Mouse (Mus musculus) ZHBTc4 (cell line): Measurements from ENCODE around the gene Polr2h.

Experiments used
- DNase-seq: peaks from one replicate; pipeline ENCODE4 v3.0.0-alpha.2; 2011; ENCODE audit warnings: low read depth, low spot score

Gene Polr2h

DNA sequence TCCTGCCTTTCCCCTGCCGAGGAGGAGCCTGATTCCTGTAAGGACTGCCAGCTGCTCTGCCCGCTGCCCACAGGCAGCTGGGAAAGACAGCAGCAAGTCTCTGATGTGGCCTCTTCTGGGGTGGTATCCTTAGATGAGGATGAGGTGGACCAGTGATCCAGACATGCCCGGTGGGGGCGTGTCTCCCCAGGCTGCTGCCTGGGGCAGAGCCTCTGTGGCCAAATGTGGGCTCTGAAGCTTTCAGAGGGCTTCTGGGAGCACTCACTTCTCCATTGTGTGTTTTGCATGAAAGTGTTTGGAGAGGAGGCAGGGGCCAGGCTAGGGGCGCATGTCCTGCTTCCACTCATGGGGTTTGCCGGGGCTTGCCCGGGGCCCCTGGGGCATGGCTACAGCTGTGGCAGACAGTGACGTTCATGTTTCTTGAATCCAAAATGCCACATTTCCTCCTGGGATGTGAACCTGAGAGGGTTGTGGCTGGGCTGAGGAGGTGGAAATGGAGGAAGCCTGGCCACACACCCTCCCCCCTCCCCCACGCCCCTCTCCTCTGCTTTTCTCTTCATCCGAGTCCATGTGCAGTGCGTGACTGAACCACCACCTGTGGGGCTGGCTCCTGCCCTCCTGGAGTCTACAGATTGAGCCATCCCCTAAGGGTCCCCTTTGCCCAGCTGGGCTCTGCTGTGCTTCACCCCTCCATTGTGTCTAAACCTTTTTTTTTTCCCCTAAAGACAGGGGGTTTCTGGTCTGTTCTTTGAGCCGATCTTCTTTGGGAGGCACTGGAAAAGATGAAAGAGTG is 15.5 kb upstream of the Polr2h start:
- peak; percentile 64 for DNase-seq

- DNase-seq, result peak; percentile 89
These were observed 15.0 kb upstream of the Polr2h start for GRCm38 (mm10) chr16:20702522-20702893.

GRCm38 (mm10) chr16:20703071-20703470 is 14.4 kb upstream of the Polr2h start:
- DNase-seq, result no peak

GRCm38 (mm10) chr16:20703699-20704400 is 13.6 kb upstream of the Polr2h start:
- DNase-seq, result no peak

DNA sequence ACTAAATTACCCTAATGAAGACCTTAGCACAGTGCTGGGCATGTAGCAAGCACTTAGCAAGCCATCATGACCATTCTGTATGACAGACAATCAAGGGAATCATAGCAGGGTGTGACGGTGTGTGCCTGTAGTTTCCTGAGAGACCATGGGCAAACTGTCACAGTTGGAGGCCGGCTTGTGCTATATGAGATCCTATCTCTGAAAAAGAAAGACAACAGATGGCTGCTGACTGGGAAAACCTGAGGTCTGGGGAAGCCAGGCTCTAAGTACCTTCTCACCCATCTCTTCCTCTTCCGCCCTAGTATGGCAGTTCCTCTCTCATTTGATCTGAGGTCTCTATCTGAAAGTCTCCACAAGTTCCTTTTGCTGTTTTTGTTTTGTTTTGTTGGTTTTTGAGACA is 11.7 kb upstream of the Polr2h start:
- DNase-seq, result no peak

DNA sequence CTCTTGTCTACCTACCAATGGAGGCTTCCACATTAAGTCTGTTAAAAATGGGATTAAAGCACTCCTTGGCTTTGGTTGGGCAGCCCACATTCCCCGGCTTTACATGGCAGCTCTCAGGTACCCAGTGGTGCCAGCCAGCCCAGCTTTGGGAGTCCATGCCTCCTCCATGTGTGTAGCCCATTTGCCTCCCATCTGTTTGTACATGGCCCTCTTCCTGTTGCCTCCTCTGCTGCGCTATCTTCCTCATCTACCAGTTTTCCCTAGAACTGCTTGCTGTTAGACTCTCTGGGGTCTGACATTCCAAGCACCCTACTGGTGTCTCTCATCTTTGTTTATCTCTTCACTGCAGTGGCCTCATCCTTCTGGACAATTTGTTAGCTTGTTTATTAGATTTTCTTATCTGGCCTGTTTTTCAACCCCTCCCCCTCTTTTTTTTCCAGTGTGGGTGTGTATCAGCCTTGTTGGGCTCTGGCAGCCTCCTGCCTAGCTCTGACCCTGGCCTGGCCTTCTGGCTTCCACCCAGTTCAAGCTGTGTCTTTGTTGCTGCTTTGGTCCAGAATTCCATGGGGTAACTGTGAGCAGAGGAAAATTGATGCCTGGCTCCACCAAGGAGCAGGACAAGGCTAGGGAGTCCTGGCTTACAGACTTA is 10.9 kb upstream of the Polr2h start:
- no peak for DNase-seq

- no peak for DNase-seq
These were observed 9.1 kb upstream of the Polr2h start for GRCm38 (mm10) chr16:20708220-20708938.

DNA sequence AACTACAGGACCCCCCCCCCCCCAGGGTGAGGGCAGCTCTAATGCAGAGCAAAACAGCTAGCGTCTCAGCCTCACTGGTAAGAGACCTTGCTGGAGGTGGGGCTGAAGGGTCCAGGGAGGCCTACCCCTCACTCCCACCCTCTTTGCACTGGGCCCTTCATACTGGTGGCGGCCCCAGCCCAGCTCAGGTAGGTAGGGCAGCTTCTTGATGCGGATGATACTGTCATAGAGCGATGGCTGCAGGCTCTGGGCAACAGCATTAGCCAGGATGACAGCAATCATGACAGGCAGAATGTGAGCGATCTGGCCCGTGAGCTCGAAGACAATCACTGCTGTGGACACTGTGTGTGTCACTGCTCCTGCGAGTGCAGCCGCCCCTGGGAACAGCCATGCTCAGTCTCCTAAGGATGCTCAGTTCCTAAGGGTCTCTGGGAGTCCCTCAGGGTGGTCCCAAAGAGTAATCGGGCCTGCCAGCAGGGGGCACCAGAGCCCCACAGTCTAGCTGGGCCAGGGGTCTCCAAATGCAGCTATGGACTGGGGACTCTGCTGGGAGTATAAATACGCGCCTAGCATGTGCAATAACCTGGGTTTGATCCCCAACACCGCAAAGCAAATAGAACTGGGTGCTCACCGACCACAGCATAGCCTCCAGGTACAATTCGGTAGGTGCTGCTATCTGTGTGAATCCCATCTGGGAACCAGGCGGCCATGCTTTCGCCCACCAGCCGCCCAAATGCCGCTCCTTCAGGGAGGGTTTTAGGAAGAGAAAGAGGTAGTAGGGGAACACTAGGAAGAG is 8.3 kb upstream of the Polr2h start:
- peak; percentile 50 for DNase-seq

GRCm38 (mm10) chr16:20710370-20710769 is 7.1 kb upstream of the Polr2h start:
- DNase-seq, result no peak

DNA sequence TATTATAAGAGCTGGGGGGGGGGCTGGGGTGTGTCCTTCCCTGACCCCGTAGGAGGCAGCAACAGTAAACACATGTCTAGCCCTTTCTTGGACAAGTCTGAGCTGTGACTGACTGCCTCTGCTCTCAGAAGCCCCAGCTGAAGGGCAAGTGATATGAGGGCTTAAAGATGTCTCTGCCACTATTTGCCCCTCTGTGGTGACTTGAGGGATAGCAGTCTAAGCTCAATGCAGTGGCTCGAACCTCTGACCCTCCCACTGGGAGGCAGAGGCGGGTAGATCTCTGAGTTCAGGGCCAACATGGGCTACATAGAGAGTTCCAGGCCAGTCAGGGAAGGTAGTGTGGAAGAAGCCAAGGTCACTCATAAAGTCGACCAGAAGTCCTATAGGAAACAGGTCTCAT is 6.7 kb upstream of the Polr2h start:
- peak; percentile 61 for DNase-seq

- no peak for DNase-seq
These were observed 5.3 kb upstream of the Polr2h start for GRCm38 (mm10) chr16:20712190-20712589.

GRCm38 (mm10) chr16:20712889-20713288 is 4.6 kb upstream of the Polr2h start:
- no peak for DNase-seq

DNA sequence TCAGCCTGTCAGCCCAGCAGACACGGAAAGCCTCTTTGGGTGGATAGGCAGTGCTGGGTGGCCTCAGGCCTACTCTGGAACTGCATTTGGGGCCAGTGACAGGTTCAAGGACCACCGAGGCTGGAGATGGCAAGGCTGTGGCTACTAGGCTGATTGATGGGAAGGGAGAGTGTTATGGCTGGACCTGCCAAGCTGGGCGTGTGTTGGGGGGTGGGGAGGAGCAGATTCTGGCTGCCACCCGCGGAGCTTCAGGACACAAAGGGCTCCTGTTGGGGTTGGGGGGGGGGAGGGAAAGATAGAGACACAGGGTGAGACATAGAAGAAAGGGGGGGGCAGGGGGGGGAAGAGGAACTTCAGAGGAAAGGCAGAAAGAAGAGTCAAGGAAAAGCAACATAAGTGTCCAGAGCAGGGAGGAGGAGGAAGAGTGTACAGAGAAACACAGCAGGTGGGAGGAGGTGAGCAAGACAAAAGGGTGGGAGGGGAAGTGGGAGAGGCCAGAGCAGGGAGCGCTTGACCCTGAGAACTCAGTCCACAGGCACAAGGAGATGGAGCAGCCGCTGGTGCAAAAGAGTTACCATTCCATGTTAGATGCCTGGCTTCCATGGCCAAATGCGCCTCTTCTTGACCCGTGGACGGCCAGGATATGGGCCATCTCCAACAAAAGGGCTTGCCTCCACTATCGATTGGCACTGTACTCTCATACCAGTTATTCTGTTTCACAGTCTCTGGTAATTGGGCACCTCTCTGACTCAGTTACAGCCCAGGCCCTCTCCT is 3.0 kb upstream of the Polr2h start:
- DNase-seq, result peak; percentile 79

DNA sequence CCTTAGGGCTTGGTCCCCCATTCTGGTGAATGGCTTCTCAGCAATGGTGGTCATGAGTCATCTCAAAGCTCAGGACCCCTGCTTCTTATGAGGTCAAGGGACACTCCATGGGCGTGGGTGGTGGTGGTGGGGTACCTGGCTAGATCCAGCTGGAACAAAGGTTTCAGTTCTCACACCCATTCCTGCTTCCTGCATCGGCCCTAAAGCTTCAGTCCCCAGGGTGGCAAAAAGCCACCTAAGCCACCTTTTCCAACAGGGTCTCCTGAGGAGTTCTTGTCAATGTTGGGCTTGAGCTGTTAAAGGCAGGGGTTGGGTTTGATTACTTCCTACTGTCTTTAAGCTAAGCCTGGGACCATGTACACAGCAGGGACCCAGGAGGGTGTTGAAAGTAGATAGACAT is 2.3 kb upstream of the Polr2h start:
- DNase-seq, result no peak

- DNase-seq, result no peak
These were observed 1.9 kb upstream of the Polr2h start for GRCm38 (mm10) chr16:20715566-20715965.

GRCm38 (mm10) chr16:20715976-20716840 is 1.3 kb upstream of the Polr2h start:
- peak; percentile 92 for DNase-seq

DNA sequence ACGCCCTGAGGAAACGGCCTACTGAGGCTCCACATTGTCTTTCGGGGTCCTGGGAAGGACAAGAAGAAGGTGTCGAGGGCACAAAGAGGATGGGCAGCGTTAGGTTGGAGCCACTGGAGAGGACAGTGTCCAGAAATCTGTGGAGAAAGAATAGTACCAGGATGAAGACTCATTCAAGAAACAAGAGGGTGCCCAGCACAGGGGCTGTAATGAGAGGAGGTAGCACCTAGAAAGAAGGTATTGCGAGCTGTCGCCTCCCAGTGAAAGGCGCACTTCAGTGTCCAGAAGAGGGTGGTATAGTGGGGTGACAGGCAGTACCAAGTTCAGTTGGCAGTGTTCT is 654 bp upstream of the Polr2h start:
- DNase-seq, result no peak

DNA sequence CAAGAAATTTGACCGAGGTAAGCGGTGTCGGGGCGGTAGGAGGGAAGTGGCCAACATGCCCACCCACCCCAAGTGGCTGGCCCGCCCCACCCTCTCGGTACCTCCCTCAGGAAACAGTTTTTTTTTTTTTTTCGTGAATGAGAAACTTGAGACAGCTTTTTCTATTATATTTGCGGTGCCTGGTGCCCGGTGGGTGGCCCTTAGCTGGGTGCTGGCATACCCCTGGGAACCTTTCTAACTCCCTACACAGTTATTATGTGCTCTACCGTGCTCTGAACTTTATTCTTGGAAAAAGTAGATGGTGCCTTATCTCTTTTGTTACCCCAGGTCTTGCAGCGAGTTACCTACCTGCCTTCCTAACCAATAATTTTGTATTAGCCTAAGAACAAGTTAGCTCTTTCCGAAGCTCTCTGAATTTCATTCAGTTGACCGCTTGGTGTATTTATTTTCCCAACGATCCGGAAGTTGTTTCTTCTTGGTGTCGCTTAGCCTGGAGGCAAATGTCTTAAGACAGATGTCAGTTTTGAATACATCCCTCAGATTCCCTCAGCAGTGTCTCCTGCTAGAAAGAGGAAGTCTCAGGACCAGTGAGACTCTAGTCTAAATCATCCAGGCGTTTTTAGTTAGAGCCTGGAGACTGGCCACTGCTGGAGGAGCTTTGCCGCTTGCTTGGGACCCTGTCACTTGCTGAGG is 659 bp downstream of the Polr2h start:
- no peak for DNase-seq

GRCm38 (mm10) chr16:20721808-20722207 is 4.3 kb downstream of the Polr2h start:
- no peak for DNase-seq
